Mouse (Mus musculus): ENCODE data around the gene Svep1. TPM values are rescaled to one million over a fixed set of nuclear protein-coding genes. Genes with fewer than 3 reads are reported as not detected.
A peak's percentile ranks its signal among the peaks of the same experiment; 100 is the strongest.

Gene Svep1
- polyA plus RNA-seq, 1 experiment: 0.19 TPM

DNA sequence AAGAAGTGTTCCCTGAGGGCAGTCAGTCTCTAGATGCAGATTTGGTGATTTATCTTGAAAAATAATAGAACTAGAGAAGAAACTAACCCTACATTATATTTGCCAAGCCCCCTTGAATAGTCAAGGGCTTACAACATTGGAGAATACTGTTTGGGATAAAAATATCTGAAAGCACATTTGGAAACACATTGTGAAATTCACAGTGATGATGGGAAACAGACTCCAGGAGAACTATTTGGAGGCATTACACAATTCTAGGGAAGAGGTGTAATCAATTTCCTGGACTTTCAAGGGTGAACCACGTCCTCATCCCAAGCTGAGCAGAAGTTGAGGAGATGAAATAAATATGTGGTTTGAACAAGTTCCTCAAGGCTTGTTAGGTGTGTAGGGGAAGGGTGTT is 57.5 kb downstream of the Svep1 start:
- no peak overlapping the region for H3K4me3 ChIP-seq (ENCODE audit: low read depth, low read length)
- no peaks in the 10 kb centered on the region for H3K27me3 ChIP-seq (ENCODE audit: control insufficient read depth, insufficient read depth, low read length, poor library complexity, severe bottlenecking)
- H3K27ac ChIP-seq (ENCODE audit: insufficient read depth, low read length): no peak overlapping the region
- no peak for TF ChIP-seq EP300 (IDR thresholded peaks at IDR 0.05; ENCODE audit: insufficient read depth, low read depth, low read length)
- TF ChIP-seq CTCF (IDR thresholded peaks at IDR 0.05; ENCODE audit: low read depth, low read length): no peak
- TF ChIP-seq POLR2A (IDR thresholded peaks at IDR 0.05; ENCODE audit: insufficient read depth, low read length): no peak
- H3K9me3 ChIP-seq (replicated peaks; ENCODE audit: control insufficient read depth, insufficient read depth, low read length, poor library complexity, severe bottlenecking): no peaks in the 10 kb centered on the region; the same call in 1 of the 2 replicates
- no peak overlapping the region for H3K9ac ChIP-seq (ENCODE audit: low read depth, poor library complexity, severe bottlenecking)
- H3K4me1 ChIP-seq (ENCODE audit: control insufficient read depth, insufficient read depth, low read length): no peaks in the 10 kb centered on the region
- no peaks in the 10 kb centered on the region for H3K36me3 ChIP-seq (ENCODE audit: control insufficient read depth, insufficient read depth, low read length, poor library complexity, severe bottlenecking)

- no peak overlapping the region for H3K9ac ChIP-seq (ENCODE audit: low read depth, poor library complexity, severe bottlenecking)
- H3K9me3 ChIP-seq (replicated peaks; ENCODE audit: control insufficient read depth, insufficient read depth, low read length, poor library complexity, severe bottlenecking): no peaks in the 10 kb centered on the region; the same call in 1 of the 2 replicates
- TF ChIP-seq POLR2A (IDR thresholded peaks at IDR 0.05; ENCODE audit: insufficient read depth, low read length): no peak
- TF ChIP-seq EP300 (IDR thresholded peaks at IDR 0.05; ENCODE audit: insufficient read depth, low read depth, low read length): no peak
- TF ChIP-seq CTCF (IDR thresholded peaks at IDR 0.05; ENCODE audit: low read depth, low read length): no peak
- no peak overlapping the region for H3K4me3 ChIP-seq (ENCODE audit: low read depth, low read length)
- H3K4me1 ChIP-seq (ENCODE audit: control insufficient read depth, insufficient read depth, low read length): no peaks in the 10 kb centered on the region
- H3K27me3 ChIP-seq (ENCODE audit: control insufficient read depth, insufficient read depth, low read length, poor library complexity, severe bottlenecking): no peaks in the 10 kb centered on the region
- H3K27ac ChIP-seq (ENCODE audit: insufficient read depth, low read length): no peak overlapping the region
- H3K36me3 ChIP-seq (ENCODE audit: control insufficient read depth, insufficient read depth, low read length, poor library complexity, severe bottlenecking): no peaks in the 10 kb centered on the region
Observed at GRCm38 (mm10) chr4:58148547-58148946, 58.1 kb downstream of the Svep1 start.

- Histone ChIP-seq H3K4me1 (ENCODE audit: control insufficient read depth, insufficient read depth, low read length) (no peaks in the 10 kb centered on the region), H3K9me3 (replicated peaks; ENCODE audit: control insufficient read depth, insufficient read depth, low read length, poor library complexity, severe bottlenecking) (no peaks in the 10 kb centered on the region), H3K27me3 (ENCODE audit: control insufficient read depth, insufficient read depth, low read length, poor library complexity, severe bottlenecking) (no peaks in the 10 kb centered on the region), H3K27ac (ENCODE audit: insufficient read depth, low read length) (no peak overlapping the region), H3K36me3 (ENCODE audit: control insufficient read depth, insufficient read depth, low read length, poor library complexity, severe bottlenecking) (no peaks in the 10 kb centered on the region), H3K4me3 (ENCODE audit: low read depth, low read length) (no peak overlapping the region), H3K9ac (ENCODE audit: low read depth, poor library complexity, severe bottlenecking) (no peak overlapping the region)
- TF ChIP-seq CTCF (IDR thresholded peaks at IDR 0.05; ENCODE audit: low read depth, low read length) (peak; percentile 3), EP300 (IDR thresholded peaks at IDR 0.05; ENCODE audit: insufficient read depth, low read depth, low read length) (no peak)
Observed at GRCm38 (mm10) chr4:58146676-58147075, 60.0 kb downstream of the Svep1 start.

GRCm38 (mm10) chr4:58139764-58140556 is 66.7 kb downstream of the Svep1 start:
- no peaks in the 10 kb centered on the region for H3K36me3 ChIP-seq (ENCODE audit: control insufficient read depth, insufficient read depth, low read length, poor library complexity, severe bottlenecking)
- no peak for TF ChIP-seq CTCF (IDR thresholded peaks at IDR 0.05; ENCODE audit: low read depth, low read length)
- TF ChIP-seq EP300 (IDR thresholded peaks at IDR 0.05; ENCODE audit: insufficient read depth, low read depth, low read length): no peak
- no peak for TF ChIP-seq POLR2A (IDR thresholded peaks at IDR 0.05; ENCODE audit: insufficient read depth, low read length)
- H3K4me3 ChIP-seq (ENCODE audit: low read depth, low read length): no peak overlapping the region
- H3K9ac ChIP-seq (ENCODE audit: low read depth, poor library complexity, severe bottlenecking): no peak overlapping the region
- no peaks in the 10 kb centered on the region for H3K9me3 ChIP-seq (replicated peaks; ENCODE audit: control insufficient read depth, insufficient read depth, low read length, poor library complexity, severe bottlenecking)
- H3K27me3 ChIP-seq (ENCODE audit: control insufficient read depth, insufficient read depth, low read length, poor library complexity, severe bottlenecking): no peaks in the 10 kb centered on the region
- no peaks in the 10 kb centered on the region for H3K4me1 ChIP-seq (ENCODE audit: control insufficient read depth, insufficient read depth, low read length)
- no peak overlapping the region for H3K27ac ChIP-seq (ENCODE audit: insufficient read depth, low read length)

DNA sequence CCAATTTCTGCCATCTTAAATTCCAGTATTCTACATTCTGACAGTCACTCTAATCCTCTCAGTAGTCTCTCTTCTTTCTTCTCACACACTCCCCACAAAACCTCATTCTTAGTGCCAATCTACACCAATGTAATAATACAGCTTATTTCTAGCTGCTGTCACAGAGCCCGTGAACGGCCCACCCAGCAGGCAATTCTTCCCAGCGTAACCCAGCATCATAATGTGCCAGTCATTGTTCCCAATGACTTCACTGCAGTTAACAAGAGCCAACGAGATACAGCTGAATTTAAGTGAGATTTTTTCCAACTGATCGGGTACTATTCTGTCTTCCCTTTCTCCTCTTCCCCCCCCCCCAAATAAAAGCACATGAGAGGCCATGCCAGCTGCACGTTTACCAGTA is 67.4 kb downstream of the Svep1 start:
- TF ChIP-seq CTCF (IDR thresholded peaks at IDR 0.05; ENCODE audit: low read depth, low read length): no peak
- no peak for TF ChIP-seq EP300 (IDR thresholded peaks at IDR 0.05; ENCODE audit: insufficient read depth, low read depth, low read length)
- no peak for TF ChIP-seq POLR2A (IDR thresholded peaks at IDR 0.05; ENCODE audit: insufficient read depth, low read length)
- Histone ChIP-seq H3K27me3 (ENCODE audit: control insufficient read depth, insufficient read depth, low read length, poor library complexity, severe bottlenecking) (no peaks in the 10 kb centered on the region), H3K36me3 (ENCODE audit: control insufficient read depth, insufficient read depth, low read length, poor library complexity, severe bottlenecking) (no peaks in the 10 kb centered on the region), H3K27ac (ENCODE audit: insufficient read depth, low read length) (no peak overlapping the region), H3K4me1 (ENCODE audit: control insufficient read depth, insufficient read depth, low read length) (no peaks in the 10 kb centered on the region), H3K4me3 (ENCODE audit: low read depth, low read length) (no peak overlapping the region), H3K9me3 (replicated peaks; ENCODE audit: control insufficient read depth, insufficient read depth, low read length, poor library complexity, severe bottlenecking) (no peaks in the 10 kb centered on the region), H3K9ac (ENCODE audit: low read depth, poor library complexity, severe bottlenecking) (no peak overlapping the region)

- Histone ChIP-seq H3K27me3 (ENCODE audit: control insufficient read depth, insufficient read depth, low read length, poor library complexity, severe bottlenecking) (no peaks in the 10 kb centered on the region), H3K9ac (ENCODE audit: low read depth, poor library complexity, severe bottlenecking) (no peak overlapping the region), H3K36me3 (ENCODE audit: control insufficient read depth, insufficient read depth, low read length, poor library complexity, severe bottlenecking) (no peaks in the 10 kb centered on the region), H3K9me3 (replicated peaks; ENCODE audit: control insufficient read depth, insufficient read depth, low read length, poor library complexity, severe bottlenecking) (no peaks in the 10 kb centered on the region), H3K4me1 (ENCODE audit: control insufficient read depth, insufficient read depth, low read length) (no peaks in the 10 kb centered on the region), H3K4me3 (ENCODE audit: low read depth, low read length) (no peak overlapping the region), H3K27ac (ENCODE audit: insufficient read depth, low read length) (no peak overlapping the region)
- TF ChIP-seq EP300 (IDR thresholded peaks at IDR 0.05; ENCODE audit: insufficient read depth, low read depth, low read length) (no peak), POLR2A (IDR thresholded peaks at IDR 0.05; ENCODE audit: insufficient read depth, low read length) (no peak), CTCF (IDR thresholded peaks at IDR 0.05; ENCODE audit: low read depth, low read length) (no peak)
Observed at GRCm38 (mm10) chr4:58133610-58134309, 72.9 kb downstream of the Svep1 start.

All from ES-Bruce4 (cell line).